Mouse (Mus musculus) yolk sac, embryonic 10.5 days (tissue): Measurements from ENCODE around the gene Col2a1.

Experiments used
- DNase-seq: peaks from one replicate; pipeline ENCODE4 v3.0.0-alpha.2; 2017; ENCODE audit warnings: low spot score

Gene Col2a1

DNA sequence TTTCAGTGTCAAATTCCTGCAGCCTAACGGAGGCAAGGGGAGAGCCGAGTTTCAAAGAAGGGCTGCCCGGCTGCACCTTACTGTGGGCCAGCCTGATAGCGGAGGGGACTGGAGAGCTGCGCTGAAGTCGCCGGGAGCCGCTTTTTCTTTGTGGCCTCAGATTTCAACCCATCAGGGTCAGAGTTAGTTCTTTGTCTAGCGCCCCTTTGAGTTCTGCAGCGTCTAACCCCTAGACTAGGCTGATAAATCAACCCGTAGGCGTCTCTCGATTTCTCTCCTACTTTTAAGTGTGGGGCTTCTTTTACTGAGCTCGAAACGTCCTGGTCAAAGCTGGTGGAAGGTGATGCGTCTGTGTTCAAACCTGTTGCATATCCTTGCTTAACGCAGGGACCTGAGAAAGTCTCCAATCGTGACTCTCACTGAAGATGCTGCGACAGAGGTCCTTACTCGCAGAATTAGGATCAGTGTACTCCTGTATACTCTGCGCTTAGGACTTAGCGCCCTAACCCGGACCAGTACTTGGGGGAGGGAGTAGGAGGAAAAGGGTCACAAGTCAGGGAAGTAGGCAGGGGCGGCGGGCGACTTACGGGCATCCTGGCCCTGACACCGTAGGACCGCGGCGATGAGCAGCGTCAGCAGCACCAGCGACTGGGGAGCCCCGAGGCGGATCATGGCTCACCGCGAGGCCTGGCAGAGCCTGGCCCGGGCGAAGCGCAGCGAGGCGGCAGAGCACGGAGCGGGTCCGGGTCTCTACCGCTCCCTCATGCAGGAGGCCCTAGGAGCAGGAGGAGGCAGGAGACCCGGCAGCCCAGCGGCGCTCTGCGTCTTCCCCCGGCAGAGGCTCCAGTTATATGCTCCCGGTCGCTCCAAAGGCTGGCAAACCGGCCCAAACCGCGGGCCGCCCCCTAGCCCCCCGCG lies at the start of gene Col2a1:
Col2a1 (minus strand) TSS at position 874 of the 918 bp plus-strand sequence.
- DNase-seq = peak; percentile 54

DNA sequence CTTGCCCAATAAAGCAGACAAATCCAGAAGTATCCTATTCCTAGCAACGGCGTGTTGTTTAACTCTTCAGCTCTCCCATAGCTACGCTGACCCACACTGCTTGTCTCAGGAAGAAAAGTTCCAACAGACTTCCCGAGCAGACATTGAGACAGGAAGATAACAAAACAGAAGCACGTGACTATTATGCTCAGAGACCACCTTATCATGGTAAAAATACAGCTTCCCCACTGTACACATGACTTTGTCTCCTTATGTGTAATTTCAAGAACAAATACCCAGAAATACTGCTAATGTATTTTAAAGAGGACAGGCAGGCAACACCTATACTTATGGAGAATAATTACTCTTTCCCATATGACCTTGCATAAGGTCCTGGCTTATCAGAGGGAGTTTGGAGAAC lies 47.2 kb upstream of the Col2a1 start:
- DNase-seq = no peak

DNA sequence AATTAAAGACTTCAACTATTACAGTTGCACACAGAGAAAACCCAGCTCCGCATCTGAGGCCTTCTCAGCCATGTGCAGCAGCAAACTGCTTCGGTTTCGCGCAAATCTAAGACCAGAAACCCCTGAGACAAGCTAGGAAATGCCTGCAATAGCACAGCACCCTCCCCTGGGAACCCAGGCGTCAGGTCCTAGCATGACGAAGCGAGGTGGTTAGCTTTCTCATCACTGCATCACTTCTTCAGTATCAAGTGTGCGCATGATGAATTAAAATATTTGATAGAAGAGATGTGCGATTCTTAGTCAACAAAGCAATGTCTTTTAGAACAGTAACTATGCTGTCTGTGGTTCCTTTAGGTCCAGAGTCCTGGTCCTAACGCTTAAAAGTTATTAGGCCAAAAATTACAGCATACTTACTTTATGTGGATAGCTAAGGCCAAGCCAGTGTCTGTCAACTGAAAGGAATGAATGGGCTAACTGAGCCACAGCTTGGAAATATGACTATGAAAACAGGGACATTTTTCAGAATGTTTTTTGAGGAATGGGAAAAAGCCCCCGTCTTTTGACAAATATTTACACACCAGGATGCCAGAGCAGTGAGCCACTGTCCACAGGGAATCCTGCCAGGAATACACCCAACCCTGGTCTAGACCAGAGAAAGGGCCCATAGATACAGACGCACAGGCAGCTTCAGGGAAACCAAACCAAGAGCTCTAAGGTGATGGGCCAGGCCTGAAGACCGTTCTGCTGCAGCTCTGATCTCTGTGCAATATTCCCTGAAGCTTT lies 44.6 kb upstream of the Col2a1 start:
- no peak for DNase-seq

DNA sequence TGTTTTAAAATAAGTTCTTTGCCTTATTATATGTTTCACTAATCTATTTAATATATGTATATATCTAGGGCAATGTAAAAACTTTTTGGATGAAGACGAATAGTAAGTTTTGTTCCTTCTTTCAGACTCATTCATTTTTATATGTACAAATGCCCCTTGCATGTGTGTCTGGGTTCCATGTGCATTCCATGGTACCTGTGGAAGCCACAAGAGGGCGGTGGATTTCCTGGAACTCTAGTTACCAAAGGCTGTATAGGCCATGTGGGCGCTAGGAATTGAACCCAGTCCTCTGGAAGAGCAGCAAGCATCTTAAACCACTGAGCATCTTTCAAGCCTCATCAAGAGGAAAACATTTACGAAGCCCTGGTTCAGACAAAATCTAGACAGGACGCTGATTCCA lies 39.9 kb upstream of the Col2a1 start:
- no peak for DNase-seq

DNA sequence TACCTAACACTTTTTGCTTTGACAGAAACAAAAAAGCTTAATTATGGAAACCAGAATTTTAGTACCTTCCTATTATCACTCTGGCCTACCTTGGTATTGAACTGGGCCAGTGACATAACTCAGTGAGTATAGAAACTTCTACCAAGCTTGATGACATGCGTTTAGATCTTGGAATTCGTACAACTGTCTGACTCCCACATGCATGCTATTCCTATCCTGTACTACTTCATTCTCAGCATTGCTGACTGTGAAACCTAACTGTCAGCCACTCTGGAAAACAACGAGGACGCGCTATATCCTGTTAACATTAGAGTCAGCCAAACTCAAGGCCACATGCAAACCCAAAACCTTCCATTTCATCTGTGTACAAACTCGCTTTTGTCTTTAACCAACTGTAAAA lies 39.5 kb upstream of the Col2a1 start:
- no peak for DNase-seq

DNA sequence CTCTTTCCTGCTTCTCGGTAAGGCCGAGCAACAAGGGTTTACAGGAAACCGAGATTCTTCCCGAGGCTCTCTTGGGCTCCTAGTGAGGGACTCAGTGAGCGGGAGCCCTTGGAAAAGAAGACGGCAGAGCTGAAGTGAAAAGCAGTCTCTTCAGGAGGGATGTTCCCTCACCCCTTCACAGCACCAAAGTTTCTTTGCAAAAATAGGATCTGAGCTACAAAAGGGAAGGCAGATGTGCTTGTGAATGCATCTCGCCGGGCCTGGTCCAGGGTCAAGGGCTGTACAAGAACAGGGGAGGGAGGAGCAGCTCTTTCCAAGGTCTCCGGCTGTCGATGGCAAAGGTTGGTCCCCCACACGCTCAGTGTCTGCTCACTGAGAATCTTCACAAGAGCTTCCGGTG lies 38.0 kb upstream of the Col2a1 start:
- DNase-seq = no peak

DNA sequence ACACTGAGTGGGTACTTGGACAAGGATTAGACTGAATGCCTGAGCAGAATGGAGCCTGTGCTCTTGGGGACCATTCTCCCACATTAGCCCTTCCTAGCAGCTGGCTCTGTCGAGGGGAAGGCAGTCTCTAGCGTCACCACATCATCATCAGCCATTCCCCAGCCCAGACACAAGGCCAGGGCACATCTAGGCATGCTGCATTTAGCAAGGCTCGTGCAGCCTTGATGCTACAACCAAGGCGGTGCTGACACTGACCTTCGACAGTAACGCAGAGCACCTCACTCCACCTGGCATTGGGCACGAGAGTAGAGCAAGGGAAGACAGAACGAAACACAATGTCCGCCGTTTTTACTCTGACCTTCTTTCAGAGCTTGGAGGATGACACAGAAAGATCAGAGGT lies 35.2 kb upstream of the Col2a1 start:
- DNase-seq = no peak

DNA sequence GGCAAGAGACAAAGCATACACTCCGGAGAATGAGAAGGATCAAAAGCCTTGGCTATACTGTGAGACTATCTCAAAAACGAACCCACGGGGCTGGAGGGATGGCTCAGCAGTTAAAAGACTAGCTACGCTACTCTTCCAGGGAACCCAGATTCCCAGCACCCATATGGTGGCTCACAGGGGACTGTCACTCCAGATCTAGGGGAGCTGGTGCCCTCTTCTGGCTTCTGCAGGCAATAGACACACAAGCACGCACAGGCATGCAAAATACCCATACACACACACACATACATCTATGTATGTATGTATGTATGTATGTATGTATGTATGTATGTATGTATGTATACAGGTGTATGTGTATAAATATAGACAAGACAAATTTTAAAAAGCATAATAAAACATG lies 32.1 kb upstream of the Col2a1 start:
- no peak for DNase-seq

DNA sequence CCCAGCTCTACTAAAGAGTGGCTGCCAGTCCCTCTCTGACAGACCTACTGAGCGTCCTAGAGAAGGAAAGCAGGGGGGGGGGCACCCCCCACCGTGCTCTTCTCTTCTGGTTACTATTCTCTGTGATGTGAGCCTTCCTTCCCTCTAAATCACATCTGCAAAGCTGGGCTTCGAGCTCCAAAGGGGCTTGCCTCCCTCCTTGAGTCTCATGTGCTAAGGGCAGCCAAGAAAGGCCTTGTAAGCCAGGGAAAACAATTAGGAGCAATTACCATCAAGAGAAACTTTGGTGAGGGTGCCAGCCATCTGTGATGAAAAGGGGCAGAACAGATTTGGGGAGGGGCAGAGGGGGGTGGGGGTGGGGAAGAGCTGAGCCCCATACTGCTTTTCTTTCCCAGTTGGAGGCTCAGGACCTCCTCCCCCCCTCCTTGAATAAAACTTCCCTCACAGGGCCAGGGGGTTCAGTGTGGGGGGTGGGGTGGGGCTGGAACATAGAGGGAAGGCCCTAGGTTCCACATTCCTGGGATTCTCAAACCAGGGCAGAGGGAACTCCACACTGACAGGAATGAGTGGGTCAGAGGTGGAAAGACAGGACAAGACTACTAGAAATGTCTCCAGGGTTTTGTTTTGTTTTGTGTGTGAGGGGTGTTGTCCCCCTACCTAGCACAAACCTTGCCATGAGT lies 30.7 kb upstream of the Col2a1 start:
- no peak for DNase-seq

DNA sequence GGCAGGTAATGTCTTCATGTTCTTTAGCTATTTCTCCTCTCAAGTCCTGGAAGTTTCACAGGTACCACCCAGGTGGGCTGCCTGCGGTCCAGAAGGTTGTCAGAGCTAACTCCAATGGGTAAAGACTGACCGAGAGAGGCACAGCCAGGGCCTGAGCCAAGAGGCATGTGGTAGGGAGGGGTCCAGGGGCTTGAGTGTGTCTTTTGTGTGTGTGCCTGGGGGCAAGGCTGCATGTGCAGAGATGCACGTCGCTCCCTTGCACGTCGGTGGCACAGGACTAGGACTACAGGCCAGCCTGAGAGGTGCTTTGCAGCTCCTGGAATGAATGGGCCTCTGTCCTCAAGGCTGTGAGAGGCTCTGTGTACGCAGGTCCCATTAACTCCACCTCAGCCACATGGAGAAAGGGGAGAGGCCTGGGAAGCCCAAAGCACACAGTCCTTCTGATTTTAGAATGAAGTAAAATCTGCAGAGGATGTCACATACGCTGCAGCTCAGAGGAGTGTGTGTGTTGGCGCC lies 28.8 kb upstream of the Col2a1 start:
- DNase-seq = no peak

DNA sequence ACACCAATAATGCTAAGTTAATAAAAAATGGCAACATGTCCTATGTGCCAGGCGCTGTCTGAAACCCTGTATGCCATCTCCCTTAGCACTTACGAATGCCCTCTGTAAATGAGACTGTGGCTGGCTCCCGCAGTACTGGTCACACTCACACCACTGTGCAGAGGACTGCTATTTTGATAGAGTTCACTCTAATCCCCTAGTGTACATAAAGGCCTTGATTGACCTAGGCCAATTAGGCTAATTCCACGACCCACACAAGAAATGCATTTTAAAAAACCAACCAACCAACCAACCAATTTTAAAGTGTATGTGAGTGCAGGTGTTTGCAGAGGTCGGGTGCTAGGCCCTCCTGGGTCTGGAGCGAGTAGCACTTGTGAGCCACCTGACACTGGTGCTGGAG lies 25.3 kb upstream of the Col2a1 start:
- no peak for DNase-seq

DNA sequence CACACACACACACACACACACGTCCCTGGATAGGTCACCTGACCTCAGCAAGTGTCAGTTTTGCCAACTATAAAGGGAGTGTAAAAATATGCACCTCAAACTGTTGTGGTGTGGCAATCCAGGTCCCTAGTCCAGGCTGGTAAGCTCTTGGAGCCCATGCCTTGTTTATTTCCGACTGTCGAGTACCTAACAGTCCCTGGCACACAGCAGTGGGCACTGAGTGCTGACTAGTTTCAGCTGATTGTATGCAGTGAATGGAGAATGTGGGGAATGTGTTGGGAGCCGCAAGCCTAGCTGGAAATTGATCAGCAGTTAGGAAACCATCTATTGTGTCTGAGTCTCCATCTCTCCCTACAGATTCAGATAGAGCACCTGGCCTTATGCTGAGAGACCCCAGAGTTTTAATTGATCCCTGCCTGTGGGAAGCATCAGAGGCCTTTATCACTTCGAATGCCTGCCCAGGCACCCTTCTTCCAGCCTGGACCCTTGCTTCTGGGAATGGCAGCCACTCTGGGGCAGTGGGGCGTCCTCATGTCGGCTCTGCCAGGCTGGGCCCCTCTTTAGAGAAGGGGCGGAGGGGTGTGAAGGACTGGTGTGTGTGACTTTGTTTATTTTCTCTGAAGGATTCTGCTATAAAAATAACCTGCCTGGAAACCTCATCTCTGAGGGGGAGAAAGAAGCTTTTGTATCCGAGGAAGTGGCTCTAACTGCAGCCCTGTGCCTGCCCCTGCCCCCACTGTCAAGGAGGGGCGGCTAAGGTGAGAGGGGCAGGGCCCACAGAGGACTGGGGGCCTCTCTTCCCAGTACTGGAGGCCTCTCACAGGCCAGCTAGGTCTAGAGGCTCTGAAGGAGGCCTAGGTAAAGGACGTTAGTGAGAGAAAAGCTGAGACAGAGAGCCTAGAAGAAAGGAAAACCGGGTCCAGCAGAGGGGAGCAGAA lies 22.7 kb upstream of the Col2a1 start:
- DNase-seq = no peak

DNA sequence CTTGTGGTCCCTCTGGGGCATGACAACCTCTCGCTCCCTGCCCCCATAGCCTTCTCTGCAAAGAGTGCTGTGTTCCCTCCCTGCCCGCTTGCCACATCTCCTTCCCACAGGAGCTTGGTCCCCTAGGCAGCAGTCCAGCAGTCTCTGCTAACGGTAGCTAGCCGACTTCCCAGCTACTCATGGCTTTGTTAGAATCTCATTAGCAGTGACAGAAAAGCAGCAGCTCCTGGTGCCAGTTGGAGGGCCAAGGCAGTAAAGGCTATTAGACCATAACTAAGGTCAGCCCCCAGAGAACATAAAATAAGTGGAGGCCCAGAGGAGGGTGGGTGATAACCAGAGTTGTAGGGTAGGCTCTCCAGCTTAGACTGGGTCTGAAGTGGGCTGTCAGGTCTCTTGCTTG lies 21.1 kb upstream of the Col2a1 start:
- no peak for DNase-seq

DNA sequence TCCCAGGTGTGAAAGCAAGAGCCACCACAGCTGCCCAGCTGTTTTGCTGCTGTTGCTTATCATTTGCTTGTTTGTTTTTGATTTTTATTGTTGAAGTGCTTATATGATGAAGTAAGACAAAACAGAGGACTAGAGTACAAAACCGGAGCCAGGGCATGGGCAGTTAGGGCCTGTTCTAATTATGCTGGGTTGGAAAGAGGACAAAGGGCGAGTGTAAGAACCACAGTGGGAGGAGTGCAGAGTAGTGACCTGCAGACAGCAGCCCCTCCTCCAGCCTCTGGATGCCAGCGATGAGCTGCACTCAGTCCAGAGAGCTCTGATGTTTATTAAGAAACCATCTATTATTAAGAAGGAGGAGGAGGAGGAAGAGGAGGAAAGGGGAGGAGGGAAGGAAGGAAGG lies 18.6 kb upstream of the Col2a1 start:
- peak; percentile 59 for DNase-seq

DNA sequence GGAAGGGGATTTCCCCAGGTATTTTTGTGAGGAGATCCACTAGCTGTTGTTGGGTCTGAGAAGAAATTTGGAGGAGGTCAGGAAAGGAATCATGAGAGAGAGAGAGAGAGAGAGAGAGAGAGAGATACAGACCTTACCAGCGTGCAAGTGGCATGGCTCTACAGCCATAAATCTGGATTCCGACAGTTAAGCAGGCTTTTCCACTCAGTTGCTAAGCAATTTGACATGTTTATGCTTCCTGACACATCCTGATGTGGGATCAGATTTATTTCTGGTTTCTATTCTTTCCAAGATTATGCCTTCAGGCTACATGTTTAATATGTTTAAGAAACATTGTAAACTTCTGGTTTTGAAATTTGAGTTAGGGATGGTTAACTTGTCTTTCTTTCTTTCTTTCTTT lies 17.4 kb upstream of the Col2a1 start:
- no peak for DNase-seq

DNA sequence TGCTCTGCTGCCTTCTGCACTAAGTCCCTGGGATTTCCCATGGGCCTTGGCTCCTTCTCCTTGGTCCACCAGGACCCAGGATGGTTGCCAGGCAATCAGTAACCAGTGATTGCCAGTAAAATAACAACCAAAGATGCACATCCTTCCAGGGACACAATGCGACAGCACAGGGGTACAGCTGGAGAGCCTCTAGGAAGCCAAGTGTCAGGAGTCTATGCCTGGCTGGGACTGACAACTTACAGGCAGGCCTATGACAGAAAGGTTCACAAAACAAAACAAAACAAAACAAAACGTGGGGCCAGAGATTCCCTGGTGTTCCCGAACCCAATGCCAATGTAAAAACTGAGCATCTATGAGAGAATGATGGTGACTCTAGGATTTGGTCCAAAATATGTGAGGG lies 14.6 kb upstream of the Col2a1 start:
- DNase-seq = no peak

DNA sequence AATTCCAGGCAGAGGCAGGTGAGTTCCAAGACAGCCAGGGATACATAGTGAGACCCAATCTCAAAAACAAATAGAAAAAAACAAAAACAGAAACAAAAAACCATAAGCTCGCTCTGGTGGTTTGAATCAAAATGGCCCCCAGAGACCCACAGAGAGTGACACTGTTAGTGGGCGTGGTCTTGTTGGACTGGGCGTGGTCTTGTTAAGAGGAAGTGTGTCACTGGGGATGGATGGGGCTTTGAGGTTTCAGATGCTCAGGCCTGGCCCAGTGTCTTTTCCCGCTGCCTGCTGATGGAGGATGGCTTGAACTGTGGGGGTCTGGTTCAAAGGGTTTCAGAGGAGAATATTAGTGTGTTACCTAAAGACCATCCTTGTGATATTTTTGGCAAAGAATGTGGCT lies 13.4 kb upstream of the Col2a1 start:
- DNase-seq = no peak

DNA sequence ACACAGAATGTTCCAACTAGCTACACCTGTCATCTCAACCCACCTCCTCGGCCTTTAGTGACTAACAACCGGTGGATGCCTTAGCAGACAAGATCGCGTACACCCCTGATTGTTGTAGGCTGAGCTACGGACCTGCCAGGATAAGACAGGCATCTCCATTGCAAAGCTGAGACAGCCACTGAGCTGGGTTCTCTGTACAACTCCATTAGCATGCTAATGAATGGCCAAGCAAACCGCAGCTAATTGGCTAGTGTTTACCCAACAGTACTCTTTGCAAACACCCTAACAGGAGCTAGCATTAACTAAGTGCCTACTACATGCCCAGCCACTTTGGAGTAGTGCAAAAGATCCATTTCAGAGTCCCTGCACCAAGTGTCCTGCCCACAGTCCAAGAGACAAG lies 8.3 kb upstream of the Col2a1 start:
- no peak for DNase-seq

DNA sequence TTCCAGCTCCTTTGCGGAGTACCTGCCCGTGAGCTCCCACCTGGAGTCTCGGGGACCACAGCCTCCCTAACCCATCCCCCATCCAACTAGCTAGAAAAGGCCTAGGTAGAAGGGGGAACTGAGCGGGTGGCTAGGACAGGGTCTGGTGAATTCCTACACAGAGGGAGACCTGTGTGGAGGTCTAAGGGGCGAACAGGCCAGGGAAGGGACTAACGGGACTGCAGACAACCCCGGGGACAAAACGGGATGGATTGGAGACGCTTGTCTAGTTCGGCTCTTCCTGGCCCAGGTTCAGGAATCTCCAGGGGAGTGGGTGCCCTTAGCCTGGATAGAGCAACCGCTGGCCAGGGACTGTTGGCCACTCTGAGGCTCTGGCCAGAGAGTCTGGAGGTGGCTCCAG lies 686 bp upstream of the Col2a1 start:
- DNase-seq = no peak

DNA sequence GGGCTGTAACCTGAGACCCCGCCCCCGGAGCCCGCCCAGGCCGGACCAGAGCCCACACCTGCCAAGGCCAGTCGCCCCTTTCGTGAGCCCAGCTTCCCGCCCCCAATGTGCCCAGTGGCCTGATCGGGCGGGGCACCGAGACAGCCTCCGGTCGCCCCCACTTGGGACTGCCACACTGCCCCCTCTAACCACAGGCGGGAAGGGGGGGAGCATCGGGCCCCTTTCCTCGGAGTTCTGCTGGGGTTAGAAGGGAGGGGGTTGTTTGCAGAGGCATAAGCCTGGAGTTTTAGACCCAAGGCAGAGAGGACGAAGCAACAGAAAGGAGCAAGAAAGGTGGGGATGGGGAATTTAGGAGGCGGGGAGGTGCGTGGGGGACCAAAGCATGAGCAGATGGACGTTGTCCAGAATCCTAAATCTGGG lies 255 bp upstream of the Col2a1 start:
- no peak for DNase-seq
